Mouse (Mus musculus): ENCODE data around the gene Nudcd3. TPM values are rescaled to one million over a fixed set of nuclear protein-coding genes. Genes with fewer than 3 reads are reported as not detected.

Gene Nudcd3
- polyA plus RNA-seq, 1 experiment from 2014 or later = 52.0 TPM

DNA sequence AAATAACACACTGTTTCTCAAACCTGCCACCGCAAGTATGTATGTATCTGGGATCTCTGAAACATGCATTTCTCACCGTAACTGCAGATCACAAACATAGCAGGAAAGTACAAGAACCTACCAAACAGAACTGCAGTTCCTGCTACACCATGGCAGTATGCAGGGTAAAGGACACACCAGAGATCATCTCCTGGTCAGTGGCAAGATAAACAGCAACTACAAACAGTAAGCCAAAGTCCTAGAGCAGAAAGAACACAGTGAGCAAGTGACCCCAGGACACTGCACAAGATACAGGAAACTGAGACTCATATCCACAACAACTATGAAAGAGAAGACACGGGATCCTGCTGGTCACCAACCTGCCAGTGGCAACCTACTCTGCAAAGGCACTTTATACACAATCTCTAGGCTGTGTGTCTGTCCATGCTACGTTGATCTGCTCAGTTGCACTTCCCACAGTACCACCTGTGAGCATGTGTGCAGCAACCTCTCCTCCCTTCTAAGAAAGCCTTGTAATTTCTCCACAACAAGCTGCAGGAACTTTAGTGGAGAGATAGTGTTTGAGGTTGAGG lies 40.4 kb downstream of the Nudcd3 start:
- Histone ChIP-seq H3K9ac (ENCODE audit: low read length) (no peak overlapping the region), H3K4me2 (ENCODE audit: low read depth) (no peak overlapping the region), H3K4me1 (ENCODE audit: control insufficient read depth, insufficient read depth, low read length) (no peaks in the 10 kb centered on the region), H3K27me3 (ENCODE audit: control insufficient read depth, insufficient read depth, low read length) (no peaks in the 10 kb centered on the region), H3K36me3 (ENCODE audit: control insufficient read depth, insufficient read depth, low read length) (no peaks in the 10 kb centered on the region), H3K9me3 (ENCODE audit: control insufficient read depth, low read length) (no peaks in the 10 kb centered on the region), H3K27ac (ENCODE audit: low read depth, low read length) (no peak overlapping the region), H3K4me3 (ENCODE audit: low read depth, low read length) (no peak overlapping the region)
- WGBS = 90% methylated on average over 4 of the region's 4 CpGs
- DNase-seq (ENCODE audit: low spot score) (no peak), ATAC-seq (ENCODE audit: insufficient read depth, low FRiP score, low TSS enrichment) (no peak)

DNA sequence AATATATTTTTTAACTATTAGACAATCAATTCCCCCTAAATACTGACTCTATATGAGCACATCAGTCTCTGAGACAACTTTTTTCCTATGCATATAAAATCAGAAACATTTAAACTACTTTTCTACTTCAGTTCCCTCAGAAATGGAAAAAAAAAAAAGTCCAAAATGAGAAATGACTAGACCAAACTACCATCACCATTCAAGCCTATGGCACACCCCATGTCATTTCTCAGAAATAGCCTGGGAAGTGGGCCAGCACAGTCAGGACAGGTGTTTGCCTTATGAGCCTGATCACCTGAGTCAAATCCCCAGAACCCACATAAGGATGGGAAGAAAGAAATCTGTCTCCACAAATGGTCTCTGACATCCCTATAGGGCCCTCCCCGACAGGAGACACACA lies 41.7 kb downstream of the Nudcd3 start:
- no peak overlapping the region for H3K4me2 ChIP-seq (ENCODE audit: low read depth)
- ATAC-seq (ENCODE audit: insufficient read depth, low FRiP score, low TSS enrichment) (no peak), DNase-seq (ENCODE audit: low spot score) (no peak)
- H3K9me3 ChIP-seq (ENCODE audit: control insufficient read depth, low read length) = no peaks in the 10 kb centered on the region
- 79% methylated on average over 1 of the region's 1 CpGs for WGBS
- H3K36me3 ChIP-seq (ENCODE audit: control insufficient read depth, insufficient read depth, low read length) = no peaks in the 10 kb centered on the region
- no peaks in the 10 kb centered on the region for H3K27me3 ChIP-seq (ENCODE audit: control insufficient read depth, insufficient read depth, low read length)
- no peak overlapping the region for H3K27ac ChIP-seq (ENCODE audit: low read depth, low read length)
- no peak overlapping the region for H3K9ac ChIP-seq (ENCODE audit: low read length)
- no peaks in the 10 kb centered on the region for H3K4me1 ChIP-seq (ENCODE audit: control insufficient read depth, insufficient read depth, low read length)
- no peak overlapping the region for H3K4me3 ChIP-seq (ENCODE audit: low read depth, low read length)

DNA sequence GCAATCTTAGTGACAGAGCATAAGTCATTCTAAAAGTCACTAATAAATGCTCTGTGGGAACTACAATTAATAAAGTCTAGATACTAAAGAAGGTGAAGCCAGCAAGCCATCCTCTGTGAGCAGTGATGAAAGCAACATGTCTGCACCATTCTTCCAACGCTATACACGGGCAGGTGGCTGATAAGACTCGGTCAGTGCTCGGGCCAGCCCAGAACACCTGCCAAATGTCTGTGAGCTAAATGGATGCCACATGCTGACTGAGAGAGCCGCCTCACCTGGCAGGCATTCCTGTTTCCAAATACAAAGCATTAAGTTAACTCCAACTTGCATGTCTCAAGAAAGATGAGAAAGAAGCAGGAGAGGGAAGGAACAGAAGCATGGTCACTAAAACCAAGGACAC lies 43.1 kb downstream of the Nudcd3 start:
- no peaks in the 10 kb centered on the region for H3K9me3 ChIP-seq (ENCODE audit: control insufficient read depth, low read length)

DNA sequence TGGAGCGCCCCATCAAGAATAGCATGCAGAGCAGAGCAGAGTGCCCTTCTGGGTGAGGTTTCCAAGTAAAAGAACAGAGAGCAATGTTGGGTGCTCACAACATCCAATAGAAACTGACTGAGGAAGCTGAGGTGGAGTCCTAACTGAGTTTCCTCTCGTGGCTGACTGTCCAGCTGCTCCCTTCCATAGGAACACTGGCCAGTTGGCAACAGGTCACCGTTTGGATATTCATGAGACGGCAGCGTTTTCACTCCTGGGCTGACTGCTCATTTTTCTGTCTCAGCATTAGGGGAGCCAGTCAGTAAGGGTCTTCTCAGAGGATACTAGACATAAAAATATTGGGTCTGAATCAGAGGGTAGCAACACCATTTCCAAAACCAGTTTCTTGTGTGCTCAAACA lies 43.6 kb downstream of the Nudcd3 start:
- Histone ChIP-seq H3K4me3 (ENCODE audit: low read depth, low read length) (no peak overlapping the region), H3K4me1 (ENCODE audit: control insufficient read depth, insufficient read depth, low read length) (no peaks in the 10 kb centered on the region), H3K27me3 (ENCODE audit: control insufficient read depth, insufficient read depth, low read length) (no peaks in the 10 kb centered on the region), H3K27ac (ENCODE audit: low read depth, low read length) (no peak overlapping the region), H3K4me2 (ENCODE audit: low read depth) (no peak overlapping the region), H3K9ac (ENCODE audit: low read length) (no peak overlapping the region), H3K36me3 (ENCODE audit: control insufficient read depth, insufficient read depth, low read length) (no peaks in the 10 kb centered on the region), H3K9me3 (ENCODE audit: control insufficient read depth, low read length) (no peaks in the 10 kb centered on the region)
- no peak for ATAC-seq (ENCODE audit: insufficient read depth, low FRiP score, low TSS enrichment)
- no peak for DNase-seq (ENCODE audit: low spot score)
- WGBS = 84% methylated on average over 5 of the region's 5 CpGs

More for the DNA sequence above, 43.1 kb downstream of the Nudcd3 start:
- H3K9ac ChIP-seq (ENCODE audit: low read length) = no peak overlapping the region
- H3K36me3 ChIP-seq (ENCODE audit: control insufficient read depth, insufficient read depth, low read length) = no peaks in the 10 kb centered on the region
- DNase-seq (ENCODE audit: low spot score) (no peak), ATAC-seq (ENCODE audit: insufficient read depth, low FRiP score, low TSS enrichment) (no peak)
- WGBS = 93% methylated on average over 5 of the region's 5 CpGs
- no peak overlapping the region for H3K4me3 ChIP-seq (ENCODE audit: low read depth, low read length)
- H3K27me3 ChIP-seq (ENCODE audit: control insufficient read depth, insufficient read depth, low read length) = no peaks in the 10 kb centered on the region
- H3K4me1 ChIP-seq (ENCODE audit: control insufficient read depth, insufficient read depth, low read length) = no peaks in the 10 kb centered on the region
- H3K27ac ChIP-seq (ENCODE audit: low read depth, low read length) = no peak overlapping the region
- no peak overlapping the region for H3K4me2 ChIP-seq (ENCODE audit: low read depth)

DNA sequence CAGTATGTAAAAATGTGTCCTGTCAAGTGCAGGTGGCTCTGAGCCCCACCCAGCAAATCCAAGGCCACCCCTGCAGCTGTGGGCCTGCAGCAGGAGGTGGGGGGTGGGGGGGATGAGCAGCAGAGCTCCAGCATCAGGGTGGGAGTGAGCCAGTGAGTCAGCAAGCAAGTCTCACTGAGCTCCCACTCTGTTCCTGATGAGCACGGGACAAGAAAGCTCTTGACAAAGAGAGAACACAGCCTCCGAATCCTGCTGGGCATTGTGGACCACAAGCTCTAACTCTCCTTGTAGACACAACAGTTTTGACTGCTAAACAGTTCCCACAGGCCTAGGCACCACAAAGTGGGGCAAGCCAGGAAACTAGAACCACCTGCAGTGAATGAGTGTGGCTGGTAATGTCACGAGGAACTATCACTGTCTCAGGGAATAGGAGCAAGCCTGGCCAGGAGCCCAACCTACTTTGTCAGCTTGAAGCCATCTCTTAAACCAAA lies 46.0 kb downstream of the Nudcd3 start:
- Histone ChIP-seq H3K9ac (ENCODE audit: low read length) (peak overlapping the region; percentile 10; the same call in 1 of the 2 replicates), H3K27ac (ENCODE audit: low read depth, low read length) (no peak overlapping the region), H3K4me1 (ENCODE audit: control insufficient read depth, insufficient read depth, low read length) (no peaks in the 10 kb centered on the region), H3K4me3 (ENCODE audit: low read depth, low read length) (no peak overlapping the region), H3K36me3 (ENCODE audit: control insufficient read depth, insufficient read depth, low read length) (peaks cover 3% of the 10 kb centered on the region), H3K27me3 (ENCODE audit: control insufficient read depth, insufficient read depth, low read length) (no peaks in the 10 kb centered on the region), H3K4me2 (ENCODE audit: low read depth) (no peak overlapping the region), H3K9me3 (ENCODE audit: control insufficient read depth, low read length) (no peaks in the 10 kb centered on the region)
- 71% methylated on average over 3 of the region's 3 CpGs for WGBS
- DNase-seq (ENCODE audit: low spot score) (no peak), ATAC-seq (ENCODE audit: insufficient read depth, low FRiP score, low TSS enrichment) (no peak)

DNA sequence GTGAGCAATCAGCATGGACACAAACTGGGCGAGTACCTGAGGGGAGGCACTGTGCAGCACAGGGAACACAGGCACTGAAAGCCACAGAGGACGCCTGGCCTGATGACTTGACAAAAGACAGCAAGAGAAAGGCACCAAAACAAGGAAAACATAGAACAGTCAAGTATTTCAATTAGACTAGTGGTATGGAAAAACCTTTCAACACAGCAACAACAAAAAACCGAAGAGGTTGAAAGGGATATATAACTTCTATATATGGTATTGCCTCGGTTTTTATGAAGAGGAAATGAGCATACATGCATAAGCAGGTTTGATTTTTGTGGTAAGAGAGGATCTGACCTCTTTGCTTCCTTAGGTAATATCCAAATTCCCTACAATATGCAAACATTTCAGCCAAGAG lies 47.4 kb downstream of the Nudcd3 start:
- no peaks in the 10 kb centered on the region for H3K4me1 ChIP-seq (ENCODE audit: control insufficient read depth, insufficient read depth, low read length)
- DNase-seq (ENCODE audit: low spot score) (no peak), ATAC-seq (ENCODE audit: insufficient read depth, low FRiP score, low TSS enrichment) (no peak)
- no peak overlapping the region for H3K4me3 ChIP-seq (ENCODE audit: low read depth, low read length)
- H3K4me2 ChIP-seq (ENCODE audit: low read depth) = no peak overlapping the region
- H3K9me3 ChIP-seq (ENCODE audit: control insufficient read depth, low read length) = no peaks in the 10 kb centered on the region
- H3K27ac ChIP-seq (ENCODE audit: low read depth, low read length) = no peak overlapping the region
- peaks cover 10% of the 10 kb centered on the region for H3K36me3 ChIP-seq (ENCODE audit: control insufficient read depth, insufficient read depth, low read length)
- no peak overlapping the region for H3K9ac ChIP-seq (ENCODE audit: low read length)
- no peaks in the 10 kb centered on the region for H3K27me3 ChIP-seq (ENCODE audit: control insufficient read depth, insufficient read depth, low read length)
- 84% methylated on average over 4 of the region's 4 CpGs for WGBS

DNA sequence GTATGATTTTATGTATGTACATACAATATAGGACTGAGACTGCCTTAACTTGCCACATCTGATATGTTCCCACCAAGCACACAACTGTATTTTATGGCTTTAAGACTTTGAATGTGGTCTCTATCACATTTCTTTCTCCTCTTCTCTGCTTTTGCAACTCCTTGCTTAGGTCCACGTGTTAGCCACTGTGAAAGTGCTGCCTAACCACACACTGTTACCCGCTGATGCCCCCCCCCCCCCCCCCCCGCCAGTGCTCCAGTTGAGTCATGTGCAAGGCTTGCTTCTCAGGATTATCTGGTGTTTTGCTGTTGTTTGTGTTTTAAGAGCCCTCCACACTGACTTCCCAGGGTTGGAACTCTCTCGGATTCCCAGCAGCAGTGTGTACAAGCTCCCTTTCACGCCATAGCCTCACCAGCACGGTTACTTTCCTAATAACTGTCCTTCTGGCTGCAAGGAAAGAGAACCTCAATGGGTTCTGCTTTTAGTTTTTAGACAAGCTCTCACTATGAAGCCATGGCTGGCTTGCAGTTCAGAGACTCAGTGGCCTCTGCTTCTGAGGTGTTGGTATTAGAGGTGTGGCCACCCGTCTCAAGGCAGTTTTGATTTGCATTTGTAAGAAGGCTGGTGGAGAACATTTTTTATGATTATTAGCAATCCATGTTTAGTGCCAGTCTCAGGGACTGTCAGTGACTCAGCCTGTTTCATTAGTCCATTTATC lies 61.8 kb downstream of the Nudcd3 start:
- Histone ChIP-seq H3K4me1 (ENCODE audit: control insufficient read depth, insufficient read depth, low read length) (no peaks in the 10 kb centered on the region), H3K9me3 (ENCODE audit: control insufficient read depth, low read length) (no peaks in the 10 kb centered on the region), H3K27me3 (ENCODE audit: control insufficient read depth, insufficient read depth, low read length) (no peaks in the 10 kb centered on the region), H3K27ac (ENCODE audit: low read depth, low read length) (no peak overlapping the region), H3K4me3 (ENCODE audit: low read depth, low read length) (no peak overlapping the region), H3K4me2 (ENCODE audit: low read depth) (no peak overlapping the region), H3K9ac (ENCODE audit: low read length) (no peak overlapping the region), H3K36me3 (ENCODE audit: control insufficient read depth, insufficient read depth, low read length) (no peaks in the 10 kb centered on the region)
- no peak for ATAC-seq (ENCODE audit: insufficient read depth, low FRiP score, low TSS enrichment)
- no peak for DNase-seq (ENCODE audit: low spot score)
- WGBS = 85% methylated on average over 5 of the region's 7 CpGs

DNA sequence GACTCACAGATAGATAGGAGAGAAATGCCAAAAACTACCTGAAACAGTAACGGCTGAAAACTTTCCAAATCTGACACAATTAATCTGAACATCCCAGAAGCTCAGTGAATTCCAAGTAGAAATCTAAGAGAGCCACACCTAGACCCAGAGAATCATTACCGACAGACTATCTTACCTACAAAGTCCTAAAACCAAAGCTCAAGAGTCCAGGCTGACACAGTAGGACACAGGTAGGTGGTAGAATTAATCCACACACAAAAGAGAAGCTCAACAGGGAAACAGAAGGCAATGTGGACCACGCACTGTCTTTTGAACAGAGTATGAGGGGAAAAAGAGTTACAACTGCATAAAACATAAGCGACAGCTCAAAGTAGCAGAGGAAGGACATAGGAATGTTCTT lies 67.3 kb downstream of the Nudcd3 start:
- H3K27ac ChIP-seq (ENCODE audit: low read depth, low read length) = no peak overlapping the region
- whole genome bisulfite sequencing = 91% methylated on average over 4 of the region's 4 CpGs
- H3K4me3 ChIP-seq (ENCODE audit: low read depth, low read length) = no peak overlapping the region
- H3K27me3 ChIP-seq (ENCODE audit: control insufficient read depth, insufficient read depth, low read length) = no peaks in the 10 kb centered on the region
- H3K4me2 ChIP-seq (ENCODE audit: low read depth) = no peak overlapping the region
- no peak overlapping the region for H3K9ac ChIP-seq (ENCODE audit: low read length)
- H3K9me3 ChIP-seq (ENCODE audit: control insufficient read depth, low read length) = no peaks in the 10 kb centered on the region
- H3K36me3 ChIP-seq (ENCODE audit: control insufficient read depth, insufficient read depth, low read length) = no peaks in the 10 kb centered on the region
- ATAC-seq (ENCODE audit: insufficient read depth, low FRiP score, low TSS enrichment) = no peak
- no peaks in the 10 kb centered on the region for H3K4me1 ChIP-seq (ENCODE audit: control insufficient read depth, insufficient read depth, low read length)
- no peak for DNase-seq (ENCODE audit: low spot score)

DNA sequence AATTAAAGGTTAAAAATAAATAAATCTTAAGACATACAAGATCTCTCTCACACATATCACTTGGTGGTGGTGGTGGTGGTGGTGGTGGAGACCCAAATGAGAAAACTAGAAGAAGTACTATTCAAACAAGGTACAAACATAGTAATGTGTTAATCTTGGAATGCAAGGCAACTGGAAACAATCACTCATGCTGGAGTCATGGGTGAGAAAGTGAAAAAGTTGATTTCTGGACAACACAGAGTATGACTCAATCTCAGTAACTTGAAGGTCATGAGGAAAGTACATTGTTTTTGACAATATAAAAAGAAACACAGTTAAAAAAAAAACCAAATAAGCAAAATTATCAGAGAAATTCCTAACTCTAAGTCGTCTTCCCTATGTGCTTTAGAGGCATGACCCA lies 69.6 kb downstream of the Nudcd3 start:
- H3K36me3 ChIP-seq (ENCODE audit: control insufficient read depth, insufficient read depth, low read length) = no peaks in the 10 kb centered on the region
- H3K4me3 ChIP-seq (ENCODE audit: low read depth, low read length) = no peak overlapping the region
- no peak for DNase-seq (ENCODE audit: low spot score)
- no peak overlapping the region for H3K9ac ChIP-seq (ENCODE audit: low read length)
- no peaks in the 10 kb centered on the region for H3K9me3 ChIP-seq (ENCODE audit: control insufficient read depth, low read length)
- H3K27ac ChIP-seq (ENCODE audit: low read depth, low read length) = no peak overlapping the region
- no peaks in the 10 kb centered on the region for H3K4me1 ChIP-seq (ENCODE audit: control insufficient read depth, insufficient read depth, low read length)
- H3K4me2 ChIP-seq (ENCODE audit: low read depth) = no peak overlapping the region
- H3K27me3 ChIP-seq (ENCODE audit: control insufficient read depth, insufficient read depth, low read length) = no peaks in the 10 kb centered on the region
- ATAC-seq (ENCODE audit: insufficient read depth, low FRiP score, low TSS enrichment) = no peak
- 82% methylated on average over 1 of the region's 1 CpGs for WGBS

All from neural tube, embryonic 11.5 days (tissue).